Mouse (Mus musculus) left cerebral cortex, adult 2 months (tissue): ENCODE measurements around the gene Tprg. TPM values are rescaled to one million over a fixed set of nuclear protein-coding genes. Genes with fewer than 3 reads are reported as not detected.

ENCODE experiments used
- DNase-seq, 2 experiments: peaks; one replicate each; pipeline ENCODE4 v3.0.0; 2021 to 2022; ENCODE audit warnings: low spot score in 2 of 2, mixed read lengths in 1 of 2; ENCODE audit errors: extremely low spot score in 1 of 2
- H3K27ac ChIP-seq: fragments of 200-600 bp; 2 replicates; pipeline ENCODE4 v1.8.1; 2022
- H3K4me3 ChIP-seq: fragments of 200-600 bp; 2 replicates; pipeline ENCODE4 v1.8.1; 2022
- CTCF ChIP-seq: fragments of 200-600 bp; IDR thresholded peaks from 2 replicates; pipeline ENCODE4 v1.8.1; 2022; ENCODE audit warnings: antibody characterized with exemption, mild to moderate bottlenecking, moderate library complexity
- intact Hi-C: fragments of 180-260 bp; cut with DNase I; formaldehyde crosslinking; loops from one replicate; pipeline ENCODE4 v1.15.1; 2025
- total RNA-seq, 2 experiments: library from RNA; stranded (reverse); gene quantifications; 2 replicates each; pipeline ENCODE4 v1.2.3; 2021

Tprg gene
- total RNA-seq, 2 experiments from 2014 or later, result not detected

- TF ChIP-seq CTCF, result no peak
- intact Hi-C loops, result no loop called here
- H3K4me3 ChIP-seq, result no peak overlapping the region
- H3K27ac ChIP-seq, result no peak overlapping the region
- no peak for DNase-seq
Measured at GRCm38 (mm10) chr16:25408032-25408431, 121.4 kb downstream of the Tprg start.

- DNase-seq, result no peak
- no peak for TF ChIP-seq CTCF
- intact Hi-C loops, result no loop called here
- Histone ChIP-seq H3K27ac (no peak overlapping the region), H3K4me3 (no peak overlapping the region)
Measured at GRCm38 (mm10) chr16:25411307-25411706, 124.7 kb downstream of the Tprg start.

- DNase-seq, result no peak
- H3K27ac ChIP-seq, result no peak overlapping the region
- H3K4me3 ChIP-seq, result no peak overlapping the region
- intact Hi-C loops, result no loop called here
- no peak for TF ChIP-seq CTCF
Measured at GRCm38 (mm10) chr16:25413885-25414284, 127.3 kb downstream of the Tprg start.

- DNase-seq, result no peak
- Histone ChIP-seq H3K27ac (no peak overlapping the region), H3K4me3 (no peak overlapping the region)
- no peak for TF ChIP-seq CTCF
- intact Hi-C loops, result no loop called here
Measured at GRCm38 (mm10) chr16:25415186-25415585, 128.6 kb downstream of the Tprg start.

- DNase-seq, result no peak
- no peak for TF ChIP-seq CTCF
- no peak overlapping the region for H3K4me3 ChIP-seq
- intact Hi-C loops, result no loop called here
- H3K27ac ChIP-seq, result no peak overlapping the region
Measured at GRCm38 (mm10) chr16:25417875-25418630, 131.4 kb downstream of the Tprg start.

- Histone ChIP-seq H3K4me3 (no peak overlapping the region), H3K27ac (no peak overlapping the region)
- intact Hi-C loops, result no loop called here
- DNase-seq, result no peak
- TF ChIP-seq CTCF, result no peak; the same call in 1 of the 2 replicates
Measured at GRCm38 (mm10) chr16:25422997-25423396, 136.4 kb downstream of the Tprg start.

GRCm38 (mm10) chr16:25424001-25424400 lies 137.4 kb downstream of the Tprg start:
- no peak overlapping the region for H3K4me3 ChIP-seq
- H3K27ac ChIP-seq, result no peak overlapping the region
- intact Hi-C loops, result no loop called here
- no peak for DNase-seq
- TF ChIP-seq CTCF, result no peak

- H3K27ac ChIP-seq, result no peak overlapping the region
- TF ChIP-seq CTCF, result no peak
- no peak overlapping the region for H3K4me3 ChIP-seq
- no peak for DNase-seq
- intact Hi-C loops, result no loop called here
Measured at GRCm38 (mm10) chr16:25424915-25425314, 138.3 kb downstream of the Tprg start.

- intact Hi-C loops, result no loop called here
- no peak overlapping the region for H3K4me3 ChIP-seq
- no peak overlapping the region for H3K27ac ChIP-seq
- DNase-seq, result no peak
- no peak for TF ChIP-seq CTCF
Measured at GRCm38 (mm10) chr16:25425376-25425775, 138.8 kb downstream of the Tprg start.

- intact Hi-C loops, result no loop called here
- TF ChIP-seq CTCF, result no peak
- DNase-seq, result no peak
Measured at GRCm38 (mm10) chr16:25426261-25426660, 139.6 kb downstream of the Tprg start.

GRCm38 (mm10) chr16:25440039-25440438 lies 153.4 kb downstream of the Tprg start:
- intact Hi-C loops, result no loop called here
- Histone ChIP-seq H3K27ac (no peak overlapping the region), H3K4me3 (no peak overlapping the region)
- no peak for DNase-seq
- TF ChIP-seq CTCF, result no peak

More at GRCm38 (mm10) chr16:25426261-25426660, 139.6 kb downstream of the Tprg start:
- Histone ChIP-seq H3K4me3 (no peak overlapping the region), H3K27ac (no peak overlapping the region)

- intact Hi-C loops, result no loop called here
Measured at GRCm38 (mm10) chr16:25445580-25445979, 159.0 kb downstream of the Tprg start.

GRCm38 (mm10) chr16:25451511-25451910 lies 164.9 kb downstream of the Tprg start:
- Histone ChIP-seq H3K27ac (no peak overlapping the region), H3K4me3 (no peak overlapping the region)
- intact Hi-C loops, result no loop called here
- no peak for DNase-seq
- TF ChIP-seq CTCF, result no peak

More at GRCm38 (mm10) chr16:25445580-25445979, 159.0 kb downstream of the Tprg start:
- Histone ChIP-seq H3K27ac (no peak overlapping the region), H3K4me3 (no peak overlapping the region)
- no peak for DNase-seq
- no peak for TF ChIP-seq CTCF
